Mouse (Mus musculus): ENCODE measurements at regions not wholly inside any gene's neighbourhood (a gene's known extent, or its start where the extent isn't known, plus 50 kb on each side); places are given as distances from the start of the nearest gene placed in this dataset.
A peak's percentile ranks its signal among the peaks of the same experiment; 100 is the strongest.

DNA sequence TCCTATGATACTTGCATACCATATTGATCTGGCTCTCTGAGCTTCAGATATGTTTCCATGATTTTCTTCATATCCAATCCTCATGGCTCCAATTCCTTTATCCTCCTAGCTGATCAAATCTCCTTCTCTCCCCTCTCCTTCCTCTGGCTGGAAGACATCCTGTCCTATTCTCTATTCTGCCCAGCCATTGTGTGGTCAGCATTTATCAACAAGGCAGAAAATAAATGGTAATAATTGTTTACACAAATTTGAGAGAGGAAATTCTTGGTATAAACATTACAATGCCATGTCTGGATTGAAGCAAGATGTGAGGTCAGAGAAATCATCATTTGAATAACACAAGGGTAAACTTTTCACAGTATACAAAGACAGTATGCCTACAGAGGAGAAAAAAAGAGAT, 158.2 kb downstream of the Naf1 start:
- no peak for DNase-seq (ENCODE audit: low read depth, low spot score)

DNA sequence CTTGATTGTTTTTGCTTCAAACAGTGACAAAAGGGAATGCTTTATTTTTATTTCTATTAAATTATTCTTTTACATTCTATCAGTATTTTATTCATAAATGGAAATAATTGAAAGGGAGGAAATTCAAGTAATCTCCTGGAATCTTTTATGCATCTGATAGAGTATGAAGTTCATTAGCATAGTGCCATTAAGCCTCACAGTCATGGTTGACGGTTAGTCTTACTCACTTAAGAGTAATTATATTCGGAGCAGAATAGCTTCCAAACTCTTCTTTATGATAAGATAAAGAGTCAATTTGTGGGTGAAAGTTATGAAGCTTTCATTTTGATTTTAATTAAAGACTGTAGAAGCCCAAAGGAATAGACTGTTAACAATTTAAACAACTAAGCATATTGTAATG, 172.8 kb downstream of the Naf1 start:
- no peak for DNase-seq (ENCODE audit: low read depth, low spot score)

DNA sequence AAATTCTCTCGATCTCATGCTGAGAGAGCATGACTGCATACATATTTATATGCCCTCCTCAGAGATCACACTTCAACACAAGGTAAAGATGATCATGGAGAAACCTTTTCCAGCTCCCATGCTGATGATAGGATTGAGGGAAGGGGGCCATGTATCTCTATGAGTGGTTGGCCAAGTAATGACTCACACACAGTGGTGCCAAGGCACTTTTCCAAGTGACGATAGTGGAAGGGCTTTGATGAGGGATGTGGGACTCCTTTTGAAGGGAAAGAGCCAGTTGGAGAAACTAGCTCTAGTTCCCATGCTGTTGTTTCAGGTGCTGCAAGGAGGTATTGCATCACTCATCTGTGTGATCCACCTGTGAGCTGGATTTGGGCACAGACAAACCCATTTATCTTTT, 201.5 kb downstream of the Naf1 start:
- DNase-seq (ENCODE audit: low read depth, low spot score), result no peak

DNA sequence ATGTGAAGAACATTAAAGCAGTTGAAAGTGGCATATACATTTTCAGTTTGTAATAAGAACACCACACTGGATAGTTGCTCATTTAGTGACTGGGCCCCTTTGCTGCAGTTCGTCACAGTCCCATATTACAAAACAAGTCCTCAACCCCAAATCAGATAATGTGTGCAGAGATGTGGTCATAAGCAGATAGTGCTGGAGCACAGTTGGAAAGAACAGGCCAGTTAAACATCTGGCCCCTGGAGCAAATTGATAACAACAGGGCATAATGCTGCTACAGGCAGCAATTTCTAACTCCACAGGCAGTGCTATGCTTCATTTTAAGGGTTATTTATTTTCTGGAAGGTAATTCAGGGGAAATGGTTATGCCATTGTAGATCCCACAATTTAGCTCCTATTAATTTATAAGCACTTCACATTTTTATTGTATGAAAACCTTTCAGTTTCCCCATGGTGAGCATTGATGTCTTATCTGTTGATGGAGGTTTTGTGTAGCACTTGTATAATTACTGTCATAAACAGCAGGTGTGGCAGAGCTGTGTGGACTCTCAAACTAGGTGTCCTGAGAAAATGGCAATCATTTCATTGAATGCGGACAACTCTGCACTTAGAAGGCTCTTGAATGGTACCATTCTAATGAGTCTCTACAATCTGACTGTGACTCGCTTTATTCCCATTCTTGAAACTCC, 208.2 kb downstream of the Naf1 start:
- DNase-seq (ENCODE audit: low read depth, low spot score), result no peak

DNA sequence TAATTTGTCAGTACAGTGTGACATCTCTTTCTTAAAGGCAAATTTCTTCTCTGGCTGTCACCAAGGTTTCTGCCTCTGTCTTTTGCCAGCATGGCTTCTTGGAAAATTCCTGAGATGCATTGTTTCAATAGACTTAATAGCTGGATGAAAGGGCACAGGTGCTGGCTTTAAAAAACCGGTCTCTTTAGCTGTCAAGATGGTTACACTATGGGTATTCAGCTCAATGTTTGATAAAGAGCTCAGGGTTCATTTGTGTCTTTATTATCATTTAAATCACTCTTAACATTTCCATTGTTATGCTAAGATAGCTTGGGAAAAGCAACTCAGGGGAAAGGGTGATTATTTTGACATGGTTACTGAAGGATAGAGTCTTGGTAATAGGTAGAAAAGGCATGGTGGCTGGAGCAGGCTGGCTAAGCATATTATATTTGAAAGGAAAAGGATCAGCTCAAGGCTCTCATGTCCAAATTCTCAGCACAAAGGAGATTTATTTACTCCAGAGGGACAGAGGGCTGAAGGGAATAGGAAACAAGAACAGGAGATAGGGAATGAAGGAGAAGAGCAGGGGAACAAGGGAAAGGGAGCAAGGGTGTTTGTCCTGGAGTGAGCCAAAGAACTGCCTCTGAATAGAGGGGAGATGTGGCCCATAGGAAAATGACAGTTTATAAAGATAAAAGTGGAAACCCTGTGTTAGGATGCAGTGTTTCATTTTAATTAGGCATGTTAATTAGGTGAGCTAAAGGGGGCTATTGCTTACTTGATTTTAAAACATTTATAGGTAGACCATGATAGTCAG, 226.4 kb downstream of the Naf1 start:
- peak; percentile 6 for DNase-seq (ENCODE audit: low read depth, low spot score)

All from mesoderm, embryonic 11.5 days (tissue).